Mouse (Mus musculus) myocyte (in vitro differentiated cells): ENCODE data around the gene Fmo5. TPM values are rescaled to one million over a fixed set of nuclear protein-coding genes. Genes with fewer than 3 reads are reported as not detected.

ENCODE experiments used
- H3K27me3 ChIP-seq: one replicate; pipeline ENCODE4 v1.6.1; 2011; ENCODE audit not compliant: control insufficient read depth, insufficient read depth, insufficient read length
- H3K36me3 ChIP-seq: one replicate; pipeline ENCODE4 v1.6.1; 2011; ENCODE audit not compliant: control insufficient read depth, insufficient read depth
- H3K4me2 ChIP-seq: one replicate; pipeline ENCODE4 v1.6.1; 2011; ENCODE audit warnings: low read depth, control low read depth
- H3K4me3 ChIP-seq: one replicate; pipeline ENCODE4 v1.5.1; 2011; ENCODE audit warnings: mild to moderate bottlenecking, control low read depth, moderate library complexity
- H3K79me2 ChIP-seq: one replicate; pipeline ENCODE4 v1.6.1; 2011; ENCODE audit not compliant: control insufficient read depth, insufficient read depth
- H3ac ChIP-seq: one replicate; pipeline ENCODE4 v1.6.1; 2011; ENCODE audit not compliant: control insufficient read depth, insufficient read length
- CEBPB ChIP-seq: IDR thresholded peaks from 2 replicates; pipeline ENCODE4 v1.6.1; 2011; ENCODE audit warnings: mild to moderate bottlenecking, moderate library complexity; ENCODE audit not compliant: poor library complexity, insufficient read depth, severe bottlenecking
- E2F4 ChIP-seq: IDR thresholded peaks from one replicate; pipeline ENCODE4 v1.6.1; 2011; ENCODE audit warnings: mild to moderate bottlenecking, control low read depth, moderate library complexity; ENCODE audit not compliant: insufficient read depth
- MAX ChIP-seq: IDR thresholded peaks from one replicate; pipeline ENCODE4 v1.6.1; 2011; ENCODE audit warnings: low read depth, mild to moderate bottlenecking, control low read depth
- MYOD1 ChIP-seq, 3 experiments: IDR thresholded peaks; one replicate each; pipeline ENCODE4 v1.6.1; 2011; ENCODE audit warnings: control low read depth in 2 of 3, low read depth in 2 of 3, mild to moderate bottlenecking in 2 of 3, moderate library complexity in 1 of 3; ENCODE audit not compliant: insufficient read length in 2 of 3, control insufficient read depth in 1 of 3
- MYOG ChIP-seq, 3 experiments: IDR thresholded peaks; one replicate each; pipeline ENCODE4 v1.6.1; 2011; ENCODE audit warnings: control low read depth in 2 of 3, low read depth in 2 of 3, mild to moderate bottlenecking in 2 of 3; ENCODE audit not compliant: insufficient read length in 2 of 3, control insufficient read depth in 1 of 3, insufficient read depth in 1 of 3
- POLR2A ChIP-seq: IDR thresholded peaks from one replicate; pipeline ENCODE4 v1.6.1; 2011; ENCODE audit warnings: low read depth, mild to moderate bottlenecking, control low read depth, moderate library complexity; ENCODE audit not compliant: insufficient read length
- POLR2AphosphoS2 ChIP-seq: IDR thresholded peaks from one replicate; pipeline ENCODE4 v1.6.1; 2011; ENCODE audit warnings: low read depth, control low read depth; ENCODE audit not compliant: insufficient read length
- REST ChIP-seq: IDR thresholded peaks from one replicate; pipeline ENCODE4 v1.6.1; 2011; ENCODE audit warnings: mild to moderate bottlenecking, control low read depth, moderate library complexity; ENCODE audit not compliant: insufficient read depth, insufficient read length
- SRF ChIP-seq: IDR thresholded peaks from one replicate; pipeline ENCODE4 v1.6.1; 2011; ENCODE audit warnings: low read depth; ENCODE audit not compliant: control insufficient read depth, insufficient read length
- TCF12 ChIP-seq: IDR thresholded peaks from one replicate; pipeline ENCODE4 v1.6.1; 2011; ENCODE audit warnings: mild to moderate bottlenecking, control low read depth; ENCODE audit not compliant: poor library complexity, insufficient read depth, severe bottlenecking
- TCF3 ChIP-seq: IDR thresholded peaks from one replicate; pipeline ENCODE4 v1.6.1; 2011; ENCODE audit warnings: low read depth, control low read depth; ENCODE audit not compliant: insufficient read length
- USF1 ChIP-seq: IDR thresholded peaks from one replicate; pipeline ENCODE4 v1.6.1; 2011; ENCODE audit warnings: low read depth, mild to moderate bottlenecking, control low read depth, moderate library complexity
- polyA plus RNA-seq: library from polyadenylated mRNA; unstranded; fragments of >200 nt; fragmentation: generic; extraction: Trizol; gene quantifications from one replicate; pipeline ENCODE4 v1.2.1, GENCODE M21; 2012; ENCODE audit warnings: missing spikeins

Fmo5 gene
- polyA plus RNA-seq, 1 experiment: 0.17 TPM

DNA sequence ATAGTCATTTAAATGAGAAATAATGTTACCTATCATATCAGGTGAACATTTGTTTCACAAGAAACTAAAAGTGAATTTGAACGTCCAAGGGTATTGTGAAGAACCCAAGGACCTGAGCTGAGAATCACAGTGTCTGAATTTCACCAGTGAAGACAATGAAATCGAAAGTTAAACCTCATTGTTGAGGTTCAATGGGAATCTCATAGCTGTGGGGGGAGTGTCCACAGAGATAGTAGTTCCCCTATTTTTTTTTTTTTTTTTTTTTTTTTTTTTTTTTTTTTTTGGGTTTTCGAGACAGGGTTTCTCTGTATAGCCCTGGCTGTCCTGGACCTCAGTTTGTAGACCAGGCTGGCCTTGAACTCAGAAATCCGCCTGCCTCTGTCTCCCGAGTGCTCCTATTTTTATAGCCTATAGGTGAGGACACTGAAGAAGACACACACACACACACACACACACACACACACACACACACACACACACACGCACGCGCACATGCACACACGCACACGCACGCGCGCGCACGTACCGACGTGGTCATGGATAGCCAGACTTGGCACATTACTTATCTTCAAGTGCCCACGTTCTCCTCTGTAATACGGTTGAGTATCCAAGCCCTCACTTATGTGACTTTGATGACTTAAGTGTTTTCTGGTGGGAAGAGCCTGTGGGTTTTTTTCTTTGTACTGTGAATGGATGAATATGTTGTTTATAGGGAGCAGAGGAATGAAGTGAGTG, 11.3 kb upstream of the Fmo5 start:
- Histone ChIP-seq H3K4me3 (no peak overlapping the region), H3ac (no peak overlapping the region), H3K4me2 (no peak overlapping the region), H3K27me3 (peaks cover 7% of the 10 kb centered on the region), H3K36me3 (no peaks in the 10 kb centered on the region), H3K79me2 (no peaks in the 10 kb centered on the region)
- no peak for TF ChIP-seq POLR2AphosphoS2
- no peak for TF ChIP-seq SRF
- TF ChIP-seq USF1: no peak
- TF ChIP-seq POLR2A: no peak
- no peak for TF ChIP-seq TCF3
- no peak for TF ChIP-seq CEBPB

- Histone ChIP-seq H3K4me2 (no peak overlapping the region), H3ac (no peak overlapping the region), H3K36me3 (no peaks in the 10 kb centered on the region), H3K27me3 (peaks cover 4% of the 10 kb centered on the region), H3K4me3 (no peak overlapping the region), H3K79me2 (no peaks in the 10 kb centered on the region)
- TF ChIP-seq POLR2AphosphoS2 (no peak), POLR2A (no peak)
Measured at GRCm38 (mm10) chr3:97617899-97618298, 10.7 kb upstream of the Fmo5 start.

GRCm38 (mm10) chr3:97620657-97621056, 7.9 kb upstream of the Fmo5 start:
- Histone ChIP-seq H3ac (no peak overlapping the region), H3K4me3 (no peak overlapping the region)
- TF ChIP-seq CEBPB (no peak), USF1 (no peak), MAX (no peak), E2F4 (no peak), MYOD1 (IDR thresholded peaks at IDR 0.05; ENCODE audit: control insufficient read depth in 1 of 3, insufficient read length in 2 of 3, low read depth in 2 of 3) (no peak), TCF12 (no peak), POLR2A (no peak), SRF (no peak), MYOG (IDR thresholded peaks at IDR 0.05; ENCODE audit: control insufficient read depth in 1 of 3, insufficient read depth in 1 of 3, insufficient read length in 2 of 3, low read depth in 2 of 3) (no peak), REST (no peak), TCF3 (no peak), POLR2AphosphoS2 (no peak)

DNA sequence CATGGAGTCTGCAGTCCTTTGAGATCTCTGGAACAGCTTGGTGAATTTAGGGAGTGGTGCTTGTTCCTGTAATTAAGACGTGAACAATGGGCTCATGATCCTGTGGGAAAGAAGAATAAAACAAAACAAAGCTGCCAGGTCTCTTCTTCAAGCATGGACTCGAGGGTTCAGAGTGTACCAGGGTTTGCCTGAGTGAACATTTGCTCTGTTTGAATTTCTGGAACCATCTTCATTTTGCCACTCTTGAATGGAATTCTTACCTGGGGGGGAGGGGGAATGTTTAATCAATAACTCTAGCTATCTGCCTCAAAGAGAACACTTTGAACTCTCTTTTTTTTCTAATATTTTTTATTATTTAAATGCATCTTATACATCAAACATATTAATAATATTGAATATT, 4.0 kb upstream of the Fmo5 start:
- TF ChIP-seq MYOG (IDR thresholded peaks at IDR 0.05; ENCODE audit: control insufficient read depth in 1 of 3, insufficient read depth in 1 of 3, insufficient read length in 2 of 3, low read depth in 2 of 3): no peak
- TF ChIP-seq TCF3: no peak
- no peak for TF ChIP-seq REST
- TF ChIP-seq E2F4: no peak
- TF ChIP-seq POLR2AphosphoS2: no peak
- no peak for TF ChIP-seq MYOD1 (IDR thresholded peaks at IDR 0.05; ENCODE audit: control insufficient read depth in 1 of 3, insufficient read length in 2 of 3, low read depth in 2 of 3)
- no peak for TF ChIP-seq TCF12
- TF ChIP-seq CEBPB: no peak
- TF ChIP-seq SRF: no peak
- TF ChIP-seq USF1: no peak
- no peak for TF ChIP-seq MAX
- TF ChIP-seq POLR2A: no peak
- H3K27me3 ChIP-seq: no peaks in the 10 kb centered on the region
- H3K4me3 ChIP-seq: no peak overlapping the region
- no peaks in the 10 kb centered on the region for H3K79me2 ChIP-seq
- H3K36me3 ChIP-seq: no peaks in the 10 kb centered on the region
- H3ac ChIP-seq: no peak overlapping the region
- H3K4me2 ChIP-seq: no peak overlapping the region

More at GRCm38 (mm10) chr3:97620657-97621056, 7.9 kb upstream of the Fmo5 start:
- H3K36me3 ChIP-seq: no peaks in the 10 kb centered on the region
- no peak overlapping the region for H3K4me2 ChIP-seq
- H3K79me2 ChIP-seq: no peaks in the 10 kb centered on the region
- H3K27me3 ChIP-seq: peaks cover 4% of the 10 kb centered on the region

DNA sequence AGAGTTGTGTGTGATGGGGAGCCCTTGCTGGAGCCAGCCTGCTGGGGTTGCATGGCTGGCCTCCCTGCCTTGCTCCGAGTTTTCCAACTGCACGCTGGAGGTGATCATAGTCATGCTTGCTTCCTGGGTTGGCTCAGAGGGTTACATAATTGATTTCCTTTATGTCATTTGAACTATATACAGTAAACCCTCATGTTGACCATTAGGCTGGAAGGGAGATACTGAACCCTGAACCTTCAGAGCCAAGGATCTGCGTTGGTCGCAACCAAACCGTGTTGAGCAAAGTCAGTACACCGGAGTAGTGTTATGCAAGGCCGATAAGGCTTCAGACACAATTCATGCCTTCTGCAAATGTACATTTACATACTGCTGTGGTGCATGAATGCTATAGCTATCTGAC, 711 bp upstream of the Fmo5 start:
- TF ChIP-seq MYOD1 (IDR thresholded peaks at IDR 0.05; ENCODE audit: control insufficient read depth in 1 of 3, insufficient read length in 2 of 3, low read depth in 2 of 3) (no peak), SRF (no peak), USF1 (no peak), POLR2AphosphoS2 (no peak), MYOG (IDR thresholded peaks at IDR 0.05; ENCODE audit: control insufficient read depth in 1 of 3, insufficient read depth in 1 of 3, insufficient read length in 2 of 3, low read depth in 2 of 3) (no peak), REST (no peak), CEBPB (no peak), TCF3 (no peak), TCF12 (no peak), E2F4 (no peak), POLR2A (no peak)
- no peak overlapping the region for H3K4me2 ChIP-seq

More for the DNA sequence above, 711 bp upstream of the Fmo5 start:
- H3K27me3 ChIP-seq: no peaks in the 10 kb centered on the region
- no peak overlapping the region for H3K4me3 ChIP-seq
- no peak overlapping the region for H3ac ChIP-seq
- H3K79me2 ChIP-seq: no peaks in the 10 kb centered on the region
- H3K36me3 ChIP-seq: no peaks in the 10 kb centered on the region
